Mouse (Mus musculus) intestine, embryonic 14.5 days (tissue): ENCODE measurements around the gene Bicra. TPM values are rescaled to one million over a fixed set of nuclear protein-coding genes. Genes with fewer than 3 reads are reported as not detected.

Source experiments
- ATAC-seq: fragments of 200-750 bp; cut with Nextera tagmentation; replicated peaks from 2 replicates; pipeline ENCODE4 v1.8.0; 2017; ENCODE audit warnings: low read depth, moderate number of reproducible peaks, moderate TSS enrichment, moderate library complexity; ENCODE audit not compliant: low FRiP score, low TSS enrichment
- DNase-seq: peaks from one replicate; pipeline ENCODE4 v3.0.0-alpha.2; 2018; ENCODE audit warnings: low spot score
- H3K27ac ChIP-seq: fragments of 300-500 bp; sonication (generic); 2 replicates; pipeline ENCODE4 v1.5.1; 2014; ENCODE audit warnings: low read depth, mild to moderate bottlenecking, control low read depth
- H3K27me3 ChIP-seq: fragments of 300-500 bp; sonication (generic); replicated peaks from 2 replicates; pipeline ENCODE4 v1.6.1; 2014; ENCODE audit warnings: low read length, control low read depth; ENCODE audit not compliant: control insufficient read depth, insufficient read depth
- H3K36me3 ChIP-seq: fragments of 300-500 bp; sonication (generic); 2 replicates; pipeline ENCODE4 v1.6.1; 2014; ENCODE audit warnings: low read length, control low read depth; ENCODE audit not compliant: control insufficient read depth, insufficient read depth
- H3K4me1 ChIP-seq: fragments of 300-500 bp; sonication (generic); replicated peaks from 2 replicates; pipeline ENCODE4 v1.6.1; 2014; ENCODE audit warnings: low read length, control low read depth, mixed read lengths; ENCODE audit not compliant: control insufficient read depth, insufficient read depth
- H3K4me2 ChIP-seq: fragments of 300-500 bp; sonication (generic); 2 replicates; pipeline ENCODE4 v1.6.1; 2014; ENCODE audit warnings: low read length
- H3K4me3 ChIP-seq: fragments of 300-500 bp; sonication (generic); 2 replicates; pipeline ENCODE4 v1.5.1; 2014; ENCODE audit warnings: low read depth, low read length, control low read depth, mixed read lengths
- H3K9ac ChIP-seq: fragments of 300-500 bp; sonication (generic); 2 replicates; pipeline ENCODE4 v1.6.1; 2014; ENCODE audit warnings: mild to moderate bottlenecking, low read length
- H3K9me3 ChIP-seq: fragments of 300-500 bp; sonication (generic); 2 replicates; pipeline ENCODE4 v1.6.1; 2016; ENCODE audit warnings: low read length, control low read depth; ENCODE audit not compliant: control insufficient read depth
- WGBS: fragments of 180-500 bp; shearing (Covaris S2); extraction: QIAGEN DNeasy Blood & Tissue Kit; methylation state at CpG from one replicate; pipeline ENCODE4 v1.1.7; 2014; 5-methylcytosine and 5-hydroxymethylcytosine counted together
- polyA plus RNA-seq: library from polyadenylated mRNA; unstranded; fragments of >200 nt; fragmentation: Nextera tagmentation; extraction: Ambion mirVana; gene quantifications from 2 replicates; pipeline ENCODE4 v1.2.1, GENCODE M21; 2014

Bicra gene
- polyA plus RNA-seq, 1 experiment from 2014 or later = 7.4 TPM

DNA sequence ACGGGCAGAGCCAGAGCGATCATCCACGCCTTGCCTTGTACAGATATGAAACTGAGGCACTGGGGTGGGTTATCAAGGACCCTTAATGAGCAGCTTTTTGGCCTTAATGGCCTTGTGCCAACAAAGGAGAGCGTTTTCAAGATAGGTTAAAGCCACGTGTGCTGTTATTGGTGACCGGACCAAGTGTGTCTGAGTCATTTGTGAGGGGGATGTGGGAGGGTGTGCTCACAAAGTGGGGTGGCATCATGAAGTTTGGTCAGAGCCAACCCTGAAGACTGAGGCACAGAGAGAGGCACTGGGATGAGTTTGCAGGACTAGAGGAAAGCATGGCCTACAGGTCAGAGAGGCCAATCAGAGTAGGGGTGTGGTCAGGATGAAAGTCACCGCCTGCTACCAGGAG, 93.3 kb downstream of the Bicra start:
- ATAC-seq (no peak), DNase-seq (no peak)
- 90% methylated on average over 7 of the region's 7 CpGs for WGBS
- Histone ChIP-seq H3K4me1 (no peaks in the 10 kb centered on the region; the same call in 1 of the 2 replicates), H3K27ac (no peak overlapping the region), H3K4me3 (no peak overlapping the region), H3K27me3 (no peaks in the 10 kb centered on the region), H3K4me2 (no peak overlapping the region), H3K9me3 (no peaks in the 10 kb centered on the region; the same call in 1 of the 2 replicates), H3K9ac (no peak overlapping the region), H3K36me3 (peaks cover 53% of the 10 kb centered on the region)

DNA sequence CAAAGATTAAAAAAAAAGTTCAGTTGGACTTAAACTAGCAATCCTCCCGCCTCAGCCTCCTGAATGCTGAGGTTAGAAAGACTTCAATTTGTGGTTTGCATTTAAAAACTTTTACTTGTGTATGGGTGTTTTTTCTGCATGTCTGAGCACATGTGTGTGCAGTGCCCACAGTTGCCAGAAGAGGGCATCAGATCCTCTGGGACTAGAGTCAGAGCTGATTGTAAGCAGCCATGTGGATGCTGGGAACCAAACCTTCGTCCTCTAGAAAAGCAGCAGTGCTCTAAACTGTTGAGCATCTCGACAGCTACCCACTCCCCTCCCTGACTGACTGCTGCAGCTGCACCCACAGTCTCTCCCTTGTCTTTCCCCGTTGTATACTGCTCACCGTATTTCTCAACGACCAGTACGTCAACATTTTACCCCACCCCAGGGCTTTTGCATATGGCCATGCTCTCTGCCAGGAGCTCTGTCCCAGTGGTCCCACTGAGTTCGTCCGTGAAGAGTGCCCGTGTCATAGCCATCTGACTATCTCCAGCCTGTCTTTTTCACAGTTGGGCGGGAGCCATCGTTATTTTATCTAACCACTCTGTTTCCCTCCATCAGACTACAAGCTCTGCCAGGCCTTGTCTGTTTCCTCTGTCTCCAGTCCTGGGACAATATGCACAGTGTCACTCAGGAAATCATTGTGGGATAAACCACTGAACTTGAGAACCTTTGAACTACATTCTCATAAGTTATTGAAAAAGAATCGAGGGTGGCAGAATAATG, 94.2 kb downstream of the Bicra start:
- Histone ChIP-seq H3K9ac (no peak overlapping the region), H3K4me1 (peaks cover 2% of the 10 kb centered on the region; the same call in 1 of the 2 replicates), H3K9me3 (no peaks in the 10 kb centered on the region; the same call in 1 of the 2 replicates), H3K4me2 (no peak overlapping the region), H3K27me3 (no peaks in the 10 kb centered on the region), H3K36me3 (peaks cover 48% of the 10 kb centered on the region), H3K4me3 (no peak overlapping the region), H3K27ac (no peak overlapping the region)
- 93% methylated on average over 13 of the region's 13 CpGs for WGBS
- ATAC-seq = no peak
- DNase-seq = no peak

DNA sequence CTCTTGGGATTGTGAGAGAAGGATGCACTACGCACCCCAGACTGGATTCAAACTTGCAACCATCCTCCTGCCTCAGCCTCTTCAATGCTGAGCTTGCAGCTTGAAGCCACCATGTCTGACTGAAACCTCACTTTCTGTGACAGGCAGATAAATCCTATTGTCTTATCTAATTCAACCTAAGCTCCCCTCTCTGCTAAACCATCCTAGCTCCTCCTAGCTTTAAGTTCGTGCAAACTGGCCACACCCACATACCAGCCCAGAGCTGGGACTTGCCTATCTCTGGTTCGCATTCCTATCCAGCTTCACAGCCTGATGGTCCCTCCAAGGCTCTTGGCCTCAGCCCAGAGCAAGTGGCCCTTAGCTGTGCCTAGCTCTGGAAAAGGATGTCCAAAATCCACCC, 95.3 kb downstream of the Bicra start:
- no peak overlapping the region for H3K9ac ChIP-seq
- H3K27ac ChIP-seq = no peak overlapping the region
- H3K27me3 ChIP-seq = no peaks in the 10 kb centered on the region
- DNase-seq (no peak), ATAC-seq (no peak)
- H3K36me3 ChIP-seq = peaks cover 39% of the 10 kb centered on the region
- no peak overlapping the region for H3K4me3 ChIP-seq
- no peaks in the 10 kb centered on the region; the same call in 1 of the 2 replicates for H3K9me3 ChIP-seq
- H3K4me1 ChIP-seq = peaks cover 5% of the 10 kb centered on the region; the same call in 1 of the 2 replicates
- 66% methylated on average over 3 of the region's 3 CpGs for WGBS
- no peak overlapping the region for H3K4me2 ChIP-seq

DNA sequence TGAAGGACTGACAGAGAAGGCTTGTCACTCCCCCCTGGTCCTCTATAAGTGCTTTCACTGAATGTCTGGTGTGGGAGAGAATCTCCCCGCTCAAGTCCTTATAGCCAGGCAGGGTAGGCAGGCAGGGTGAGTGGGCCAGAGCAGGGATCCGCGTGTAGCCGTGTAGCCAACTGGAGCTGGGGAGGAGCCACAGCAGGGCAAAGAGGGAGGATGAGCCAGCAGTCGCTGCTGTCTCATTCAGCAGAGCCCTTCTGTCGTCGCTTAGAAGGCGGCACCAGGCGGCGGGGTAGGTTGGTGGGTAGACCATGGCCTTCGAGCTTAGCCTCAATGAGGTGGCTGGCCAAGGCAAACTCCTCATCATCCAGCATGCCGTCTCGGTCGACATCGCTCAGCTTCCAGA, 97.7 kb downstream of the Bicra start:
- H3K9me3 ChIP-seq = no peaks in the 10 kb centered on the region; the same call in 1 of the 2 replicates
- no peak overlapping the region for H3K9ac ChIP-seq
- H3K4me1 ChIP-seq = peaks cover 6% of the 10 kb centered on the region
- no peak for ATAC-seq
- no peak for DNase-seq
- no peak overlapping the region for H3K4me3 ChIP-seq
- 90% methylated on average over 15 of the region's 15 CpGs for WGBS
- no peak overlapping the region for H3K4me2 ChIP-seq
- H3K27ac ChIP-seq = no peak overlapping the region
- H3K36me3 ChIP-seq = peaks cover 28% of the 10 kb centered on the region
- no peaks in the 10 kb centered on the region for H3K27me3 ChIP-seq

DNA sequence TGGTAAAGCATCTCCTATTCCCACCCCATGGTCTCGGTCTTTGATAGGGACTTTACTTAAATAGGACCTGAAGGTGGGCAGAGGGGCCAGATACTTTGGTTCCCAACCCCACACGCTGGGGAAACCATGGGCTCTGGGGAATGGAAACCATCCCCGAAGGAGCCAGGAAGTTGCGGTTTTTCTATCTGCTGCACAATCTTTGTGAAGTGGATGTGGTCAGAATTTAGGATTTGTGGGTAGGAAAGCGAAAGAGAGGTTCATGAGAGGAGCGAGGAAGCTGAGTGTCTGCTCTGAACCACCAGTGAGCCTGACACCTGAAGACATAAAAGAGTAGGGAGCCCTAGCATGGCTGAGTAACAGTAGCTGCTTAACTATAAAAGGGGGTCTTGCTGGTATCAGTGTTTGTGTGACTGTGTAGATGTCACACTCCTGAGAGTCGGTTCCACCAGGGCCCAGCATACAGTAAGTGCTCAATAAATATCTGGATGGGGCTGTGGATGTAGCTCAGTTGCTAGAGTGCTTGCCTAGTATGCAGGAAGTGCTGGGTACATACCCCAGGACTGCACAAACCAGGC, 98.4 kb downstream of the Bicra start:
- H3K27ac ChIP-seq = 0 out of 2 replicates have a peak overlapping the region, but pooled peaks have one; percentile 33
- no peak overlapping the region for H3K4me2 ChIP-seq
- H3K4me1 ChIP-seq = peaks cover 13% of the 10 kb centered on the region
- H3K36me3 ChIP-seq = peaks cover 31% of the 10 kb centered on the region
- WGBS = 86% methylated on average over 7 of the region's 7 CpGs
- H3K9me3 ChIP-seq = no peaks in the 10 kb centered on the region; the same call in 1 of the 2 replicates
- no peak overlapping the region for H3K4me3 ChIP-seq
- ATAC-seq (no peak), DNase-seq (no peak)
- H3K27me3 ChIP-seq = no peaks in the 10 kb centered on the region
- no peak overlapping the region for H3K9ac ChIP-seq

DNA sequence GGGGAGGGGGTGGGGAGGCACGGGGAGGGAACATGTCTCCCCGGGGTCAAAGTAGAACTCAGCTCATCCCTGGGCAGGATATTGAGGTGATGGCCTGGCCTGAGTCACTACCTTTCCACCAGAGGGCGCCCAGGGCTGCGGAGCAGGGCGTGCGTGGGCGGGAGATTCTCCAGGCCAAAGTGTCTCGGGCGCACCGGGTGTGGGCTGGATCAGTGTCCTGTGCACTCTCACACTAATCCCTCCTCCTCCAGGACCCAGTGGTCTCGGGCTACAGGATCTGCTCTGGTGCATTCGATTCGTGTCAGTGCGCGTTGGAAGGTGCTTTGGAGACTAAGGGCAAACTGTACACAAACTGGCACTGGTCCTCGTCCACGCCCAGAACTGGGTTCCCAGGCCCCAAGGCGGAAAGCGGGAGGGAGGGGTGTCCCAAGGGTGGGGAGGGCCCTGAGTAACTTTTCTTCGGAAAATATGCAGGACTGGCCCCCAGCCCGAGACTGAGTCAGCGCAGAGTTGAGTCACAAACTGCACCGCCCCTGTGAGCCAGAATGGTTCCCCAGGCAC, 99.3 kb downstream of the Bicra start:
- H3K9ac ChIP-seq = peak overlapping the region; percentile 11; the same call in 1 of the 2 replicates
- 5% methylated on average over 23 of the region's 23 CpGs for WGBS
- peaks cover 15% of the 10 kb centered on the region for H3K4me1 ChIP-seq
- peak overlapping the region; percentile 48 for H3K4me2 ChIP-seq
- ATAC-seq = peak; percentile 62
- peaks cover 40% of the 10 kb centered on the region for H3K36me3 ChIP-seq
- no peaks in the 10 kb centered on the region; the same call in 1 of the 2 replicates for H3K9me3 ChIP-seq
- peak overlapping the region; percentile 33; the same call in 1 of the 2 replicates for H3K27ac ChIP-seq
- DNase-seq = peak; percentile 92
- no peaks in the 10 kb centered on the region for H3K27me3 ChIP-seq
- H3K4me3 ChIP-seq = peak overlapping the region; percentile 15

DNA sequence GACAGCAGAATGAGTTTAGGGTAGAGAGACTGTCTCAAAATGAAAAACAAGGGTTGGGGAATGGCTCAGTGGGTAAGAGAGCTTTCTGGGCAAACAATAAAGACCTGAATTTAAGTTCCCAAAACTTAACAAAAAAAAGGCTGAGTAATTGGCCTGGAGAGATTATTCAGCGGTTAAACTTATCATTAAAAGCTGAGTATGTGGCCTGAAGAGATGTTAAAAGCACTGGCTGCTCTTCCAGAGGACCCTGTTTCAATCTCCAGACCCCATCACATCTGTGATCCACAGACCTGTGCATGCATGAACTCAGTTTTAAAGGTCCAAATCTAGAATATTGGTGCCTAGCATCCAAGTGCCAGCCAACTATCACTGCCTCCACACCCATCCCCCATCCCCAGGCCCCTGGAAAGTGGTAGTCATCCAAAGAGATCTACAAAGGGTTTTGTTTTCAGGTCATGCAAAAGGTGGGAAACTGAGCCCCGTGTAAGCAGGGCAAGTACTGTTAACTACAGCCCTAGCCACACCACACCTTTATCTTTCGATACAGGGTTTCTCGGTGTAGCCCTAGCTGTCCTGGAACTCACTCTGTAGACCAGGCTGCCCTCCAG, 100.0 kb downstream of the Bicra start:
- Histone ChIP-seq H3K9ac (no peak overlapping the region), H3K36me3 (peaks cover 47% of the 10 kb centered on the region), H3K4me3 (no peak overlapping the region), H3K27me3 (no peaks in the 10 kb centered on the region), H3K4me2 (peak overlapping the region; percentile 48), H3K4me1 (peaks cover 15% of the 10 kb centered on the region), H3K27ac (no peak overlapping the region), H3K9me3 (no peaks in the 10 kb centered on the region)
- 36% methylated on average over 4 of the region's 4 CpGs for WGBS
- DNase-seq = no peak
- no peak for ATAC-seq

DNA sequence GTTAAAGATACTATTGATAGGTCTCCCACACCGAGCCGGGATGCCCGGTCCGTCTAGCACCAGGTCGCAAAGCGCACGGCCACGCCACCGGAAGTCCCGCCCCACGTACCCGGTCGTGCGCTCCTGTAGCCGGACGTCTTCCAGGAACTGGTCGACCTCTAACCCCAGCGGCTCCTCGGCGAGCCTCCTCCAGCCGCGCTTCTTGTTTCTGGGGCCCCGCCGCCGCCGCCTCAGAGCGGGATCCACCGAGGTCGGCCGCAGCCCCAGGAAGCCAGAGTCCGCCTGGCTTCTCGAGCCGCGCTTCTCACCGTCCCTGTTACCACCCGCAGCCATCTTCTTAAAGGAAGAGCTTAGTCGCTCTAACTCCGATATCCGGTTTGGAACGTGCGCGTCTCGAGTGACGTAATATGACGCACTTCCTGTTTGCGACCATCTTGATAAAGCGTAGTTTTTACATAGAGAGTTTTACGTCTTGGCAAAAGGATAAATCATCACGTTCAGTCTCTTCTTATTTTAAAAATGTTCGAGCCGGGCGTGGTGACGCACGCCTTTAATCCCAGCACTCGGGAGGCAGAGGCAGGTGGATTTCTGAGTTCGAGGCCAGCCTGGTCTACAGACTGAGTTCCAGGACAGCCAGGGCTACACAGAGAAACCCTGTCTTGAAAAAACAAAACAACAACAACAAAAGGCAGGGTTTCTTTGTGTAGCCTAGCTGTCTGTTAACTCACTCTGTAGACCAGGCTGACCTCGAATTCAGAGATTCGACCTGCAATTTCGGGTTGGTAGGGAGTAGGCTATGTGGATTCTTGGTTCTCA, 101.8 kb downstream of the Bicra start, which contains the start of gene Nop53:
Nop53 (minus strand) TSS at position 354 of the 816 bp plus-strand sequence.
- peak within 1 kb of the TSS; percentile 65 for H3K9ac ChIP-seq
- WGBS = 2% methylated on average over 59 of the region's 59 CpGs
- peaks cover 54% of the 10 kb centered on the region for H3K36me3 ChIP-seq
- peak within 1 kb of the TSS; percentile 92 for H3K4me3 ChIP-seq
- ATAC-seq (peak; percentile 93), DNase-seq (peak; percentile 98)
- H3K4me1 ChIP-seq = peaks cover 15% of the 10 kb centered on the region
- no peaks in the 10 kb centered on the region for H3K9me3 ChIP-seq
- H3K27me3 ChIP-seq = no peaks in the 10 kb centered on the region
- H3K4me2 ChIP-seq = peak within 1 kb of the TSS; percentile 95
- peak within 1 kb of the TSS; percentile 84 for H3K27ac ChIP-seq
